Mouse (Mus musculus) forebrain, embryonic 11.5 days (tissue): ENCODE measurements around the gene Gm4303. TPM values are rescaled to one million over a fixed set of nuclear protein-coding genes. Genes with fewer than 3 reads are reported as not detected.
"Not testable (repeated sequence)": the region's sequence is repeated elsewhere in the genome, so short reads cannot be mapped to it uniquely, and the experiment has no call there.

Experiments
- ATAC-seq: fragments of 200-750 bp; cut with Nextera tagmentation; replicated peaks from 2 replicates; pipeline ENCODE4 v1.8.0; 2017; ENCODE audit warnings: moderate TSS enrichment; ENCODE audit not compliant: low FRiP score
- DNase-seq: peaks from one replicate; pipeline ENCODE4 v3.0.0-alpha.2; 2017; ENCODE audit warnings: low spot score
- H3K27ac ChIP-seq: fragments of 300-500 bp; sonication (generic); 2 replicates; pipeline ENCODE4 v1.5.1; 2014; ENCODE audit warnings: low read depth, low read length
- H3K27me3 ChIP-seq: fragments of 300-500 bp; sonication (generic); 2 replicates; pipeline ENCODE4 v1.6.1; 2014; ENCODE audit warnings: mild to moderate bottlenecking, low read length, mixed read lengths; ENCODE audit not compliant: control insufficient read depth, insufficient read depth
- H3K36me3 ChIP-seq: fragments of 300-500 bp; sonication (generic); 2 replicates; pipeline ENCODE4 v1.6.1; 2014; ENCODE audit warnings: mild to moderate bottlenecking, low read length, moderate library complexity, mixed read lengths; ENCODE audit not compliant: control insufficient read depth, insufficient read depth
- H3K4me1 ChIP-seq: fragments of 300-500 bp; sonication (generic); replicated peaks from 2 replicates; pipeline ENCODE4 v1.6.1; 2014; ENCODE audit warnings: low read length, mixed read lengths; ENCODE audit not compliant: control insufficient read depth, insufficient read depth
- H3K4me2 ChIP-seq: fragments of 300-500 bp; sonication (generic); 2 replicates; pipeline ENCODE4 v1.6.1; 2014; ENCODE audit warnings: low read depth, mild to moderate bottlenecking, low read length, moderate library complexity, mixed read lengths; ENCODE audit not compliant: severe bottlenecking
- H3K4me3 ChIP-seq: fragments of 300-500 bp; sonication (generic); 2 replicates; pipeline ENCODE4 v1.5.1; 2014; ENCODE audit warnings: low read depth, low read length
- H3K9ac ChIP-seq: fragments of 300-500 bp; sonication (generic); 2 replicates; pipeline ENCODE4 v1.6.1; 2014; ENCODE audit warnings: low read length
- H3K9me3 ChIP-seq: fragments of 300-500 bp; sonication (generic); 2 replicates; pipeline ENCODE4 v1.6.1; 2016; ENCODE audit warnings: low read length, mixed read lengths; ENCODE audit not compliant: control insufficient read depth
- WGBS: fragments of 180-500 bp; shearing (Covaris S2); extraction: QIAGEN DNeasy Blood & Tissue Kit; methylation state at CpG from one replicate; pipeline ENCODE4 v1.1.7; 2014; 5-methylcytosine and 5-hydroxymethylcytosine counted together
- polyA plus RNA-seq: library from polyadenylated mRNA; unstranded; fragments of >200 nt; fragmentation: Nextera tagmentation; extraction: Ambion mirVana; gene quantifications from 2 replicates; pipeline ENCODE4 v1.2.1, GENCODE M21; 2014

Gm4303 gene
- not detected in 2 replicates for polyA plus RNA-seq

- WGBS = no CpG with 5 or more reads among the region's 3 CpGs
- H3K27ac ChIP-seq, H3K4me1 ChIP-seq, H3K4me3 ChIP-seq, H3K9me3 ChIP-seq, H3K9ac ChIP-seq, H3K27me3 ChIP-seq, DNase-seq, H3K36me3 ChIP-seq, H3K4me2 ChIP-seq, ATAC-seq: not testable (repeated sequence)
Observed at GRCm38 (mm10) chr10:100345672-100346071, at the start of gene Gm4303. Gene Gm4303 (plus strand): TSS chr10:100345972.

- no peaks in the 10 kb centered on the region for H3K4me1 ChIP-seq
- no peak overlapping the region for H3K9ac ChIP-seq
- ATAC-seq (no peak), DNase-seq (no peak)
- H3K27me3 ChIP-seq = no peaks in the 10 kb centered on the region
- H3K36me3 ChIP-seq = no peaks in the 10 kb centered on the region
- H3K4me2 ChIP-seq = no peak overlapping the region
- H3K4me3 ChIP-seq = no peak overlapping the region
- 90% methylated on average over 2 of the region's 2 CpGs for WGBS
- no peaks in the 10 kb centered on the region for H3K9me3 ChIP-seq
- H3K27ac ChIP-seq = no peak overlapping the region
Observed at GRCm38 (mm10) chr10:100296105-100296504, 49.7 kb upstream of the Gm4303 start.

- H3K27ac ChIP-seq, DNase-seq, ATAC-seq: not testable (repeated sequence)
Observed at GRCm38 (mm10) chr10:100300106-100300505, 45.7 kb upstream of the Gm4303 start.

GRCm38 (mm10) chr10:100335376-100335775 is 10.4 kb upstream of the Gm4303 start, which contains the start of gene Gm4301:
Gene Gm4301 (plus strand): TSS chr10:100335676.
- H3K9ac ChIP-seq, H3K36me3 ChIP-seq, H3K27me3 ChIP-seq, H3K4me1 ChIP-seq, H3K27ac ChIP-seq, H3K9me3 ChIP-seq, DNase-seq, H3K4me3 ChIP-seq, H3K4me2 ChIP-seq, ATAC-seq: not testable (repeated sequence)
- WGBS = no CpG with 5 or more reads among the region's 2 CpGs

More at GRCm38 (mm10) chr10:100300106-100300505, 45.7 kb upstream of the Gm4303 start:
- not testable (repeated sequence) for H3K36me3 ChIP-seq, H3K9ac ChIP-seq, H3K4me1 ChIP-seq, H3K4me2 ChIP-seq, H3K4me3 ChIP-seq, H3K9me3 ChIP-seq, H3K27me3 ChIP-seq

GRCm38 (mm10) chr10:100340536-100340935 is 5.2 kb upstream of the Gm4303 start, which contains the start of gene Gm4302:
Gene Gm4302 (plus strand): TSS chr10:100340836.
- H3K4me2 ChIP-seq, H3K27ac ChIP-seq, ATAC-seq, H3K4me3 ChIP-seq, H3K9ac ChIP-seq, DNase-seq, H3K36me3 ChIP-seq, H3K4me1 ChIP-seq, H3K27me3 ChIP-seq, H3K9me3 ChIP-seq: not testable (repeated sequence)
- WGBS = no CpG with 5 or more reads among the region's 3 CpGs

- H3K27me3 ChIP-seq, H3K27ac ChIP-seq, H3K4me3 ChIP-seq, H3K4me1 ChIP-seq, ATAC-seq, H3K9me3 ChIP-seq, H3K36me3 ChIP-seq, DNase-seq, H3K4me2 ChIP-seq, H3K9ac ChIP-seq: not testable (repeated sequence)
- WGBS = no CpG with 5 or more reads among the region's 3 CpGs
Observed at GRCm38 (mm10) chr10:100350793-100351192, 5.0 kb downstream of the Gm4303 start, which contains the start of gene Gm4305. Gene Gm4305 (plus strand): TSS chr10:100351093.

- not testable (repeated sequence) for H3K36me3 ChIP-seq, ATAC-seq, H3K27me3 ChIP-seq, H3K4me2 ChIP-seq, H3K4me1 ChIP-seq, DNase-seq, H3K9me3 ChIP-seq, H3K27ac ChIP-seq, H3K4me3 ChIP-seq, H3K9ac ChIP-seq
- 75% methylated on average over 2 of the region's 2 CpGs for WGBS
Observed at GRCm38 (mm10) chr10:100356841-100357240, 11.1 kb downstream of the Gm4303 start.

- H3K9ac ChIP-seq, H3K9me3 ChIP-seq, H3K4me2 ChIP-seq, H3K4me1 ChIP-seq, H3K27me3 ChIP-seq, H3K36me3 ChIP-seq, H3K4me3 ChIP-seq, DNase-seq, H3K27ac ChIP-seq, ATAC-seq: not testable (repeated sequence)
- WGBS = no CpG with 5 or more reads among the region's 3 CpGs
Observed at GRCm38 (mm10) chr10:100361038-100361437, 15.3 kb downstream of the Gm4303 start, which contains the start of gene Gm4307. Gene Gm4307 (plus strand): TSS chr10:100361338.

GRCm38 (mm10) chr10:100382460-100382859 is 36.7 kb downstream of the Gm4303 start, which contains the start of gene Gm4312:
Gene Gm4312 (minus strand): TSS chr10:100382560.
- not testable (repeated sequence) for H3K4me2 ChIP-seq, H3K36me3 ChIP-seq, ATAC-seq, H3K9ac ChIP-seq, H3K27me3 ChIP-seq, H3K9me3 ChIP-seq, H3K27ac ChIP-seq, DNase-seq, H3K4me1 ChIP-seq, H3K4me3 ChIP-seq
- WGBS = no CpG with 5 or more reads among the region's 2 CpGs
